Mouse (Mus musculus) E14TG2a.4 (cell line): ENCODE results near the gene Nudt5.

Experiments used
- CTCF ChIP-seq: conservative IDR thresholded peaks from 2 replicates; pipeline ENCODE4 v1.5.1; 2014; ENCODE audit warnings: low read length
- NANOG ChIP-seq: IDR thresholded peaks from 2 replicates; pipeline ENCODE4 v1.6.1; 2014; ENCODE audit warnings: borderline replicate concordance, low read length, mixed read lengths

GRCm38 (mm10) chr2:5877446-5877845 is 32.6 kb downstream of the Nudt5 start:
- TF ChIP-seq NANOG (no peak), CTCF (no peak)
